Mouse (Mus musculus): ENCODE results near the gene Psmd14. TPM values are rescaled to one million over a fixed set of nuclear protein-coding genes. Genes with fewer than 3 reads are reported as not detected.

Psmd14 gene
- polyA plus RNA-seq, 1 experiment, result 22.5 TPM

GRCm38 (mm10) chr2:61759234-61759855, 47.9 kb downstream of the Psmd14 start:
- H3K4me3 ChIP-seq (ENCODE audit: insufficient read depth, low read depth, low read length), result no peak overlapping the region
- WGBS, result 80% methylated on average over 5 of the region's 5 CpGs
- H3K36me3 ChIP-seq (ENCODE audit: control insufficient read depth, insufficient read depth, low read length), result no peaks in the 10 kb centered on the region
- H3K27me3 ChIP-seq (replicated peaks; ENCODE audit: control insufficient read depth, insufficient read depth, low read length), result no peaks in the 10 kb centered on the region
- TF ChIP-seq POLR2A (IDR thresholded peaks at IDR 0.05; ENCODE audit: low read depth, low read length) (no peak), CTCF (conservative IDR thresholded peaks at IDR 0.05; ENCODE audit: insufficient read depth, insufficient read length, low read depth, low read length) (no peak)
- H3K4me1 ChIP-seq (ENCODE audit: control insufficient read depth, insufficient read depth, low read length), result no peaks in the 10 kb centered on the region
- no peak for DNase-seq
- no peak overlapping the region for H3K27ac ChIP-seq (ENCODE audit: insufficient read depth, low read depth, low read length)

GRCm38 (mm10) chr2:61760044-61760443, 48.5 kb downstream of the Psmd14 start:
- no peak overlapping the region for H3K27ac ChIP-seq (ENCODE audit: insufficient read depth, low read depth, low read length)
- no peaks in the 10 kb centered on the region for H3K4me1 ChIP-seq (ENCODE audit: control insufficient read depth, insufficient read depth, low read length)
- no peaks in the 10 kb centered on the region for H3K36me3 ChIP-seq (ENCODE audit: control insufficient read depth, insufficient read depth, low read length)
- DNase-seq, result no peak
- WGBS, result 93% methylated on average over 3 of the region's 3 CpGs
- TF ChIP-seq CTCF (conservative IDR thresholded peaks at IDR 0.05; ENCODE audit: insufficient read depth, insufficient read length, low read depth, low read length), result no peak
- TF ChIP-seq POLR2A (IDR thresholded peaks at IDR 0.05; ENCODE audit: low read depth, low read length), result no peak
- no peak overlapping the region for H3K4me3 ChIP-seq (ENCODE audit: insufficient read depth, low read depth, low read length)
- H3K27me3 ChIP-seq (replicated peaks; ENCODE audit: control insufficient read depth, insufficient read depth, low read length), result no peaks in the 10 kb centered on the region

- Histone ChIP-seq H3K4me1 (ENCODE audit: control insufficient read depth, insufficient read depth, low read length) (no peaks in the 10 kb centered on the region), H3K36me3 (ENCODE audit: control insufficient read depth, insufficient read depth, low read length) (no peaks in the 10 kb centered on the region), H3K4me3 (ENCODE audit: insufficient read depth, low read depth, low read length) (no peak overlapping the region), H3K27me3 (replicated peaks; ENCODE audit: control insufficient read depth, insufficient read depth, low read length) (no peaks in the 10 kb centered on the region), H3K27ac (ENCODE audit: insufficient read depth, low read depth, low read length) (no peak overlapping the region)
- TF ChIP-seq POLR2A (IDR thresholded peaks at IDR 0.05; ENCODE audit: low read depth, low read length) (no peak), CTCF (conservative IDR thresholded peaks at IDR 0.05; ENCODE audit: insufficient read depth, insufficient read length, low read depth, low read length) (no peak)
- no peak for DNase-seq
- 73% methylated on average over 6 of the region's 6 CpGs for WGBS
These were observed 53.1 kb downstream of the Psmd14 start for GRCm38 (mm10) chr2:61764470-61765105.

GRCm38 (mm10) chr2:61765526-61765925, 54.0 kb downstream of the Psmd14 start:
- H3K27me3 ChIP-seq (replicated peaks; ENCODE audit: control insufficient read depth, insufficient read depth, low read length), result no peaks in the 10 kb centered on the region
- H3K36me3 ChIP-seq (ENCODE audit: control insufficient read depth, insufficient read depth, low read length), result no peaks in the 10 kb centered on the region
- DNase-seq, result no peak
- H3K4me1 ChIP-seq (ENCODE audit: control insufficient read depth, insufficient read depth, low read length), result no peaks in the 10 kb centered on the region
- WGBS, result 81% methylated on average over 4 of the region's 4 CpGs
- no peak for TF ChIP-seq CTCF (conservative IDR thresholded peaks at IDR 0.05; ENCODE audit: insufficient read depth, insufficient read length, low read depth, low read length)
- TF ChIP-seq POLR2A (IDR thresholded peaks at IDR 0.05; ENCODE audit: low read depth, low read length), result no peak
- no peak overlapping the region for H3K27ac ChIP-seq (ENCODE audit: insufficient read depth, low read depth, low read length)
- H3K4me3 ChIP-seq (ENCODE audit: insufficient read depth, low read depth, low read length), result no peak overlapping the region

GRCm38 (mm10) chr2:61780794-61781193, 69.3 kb downstream of the Psmd14 start:
- no peaks in the 10 kb centered on the region for H3K27me3 ChIP-seq (replicated peaks; ENCODE audit: control insufficient read depth, insufficient read depth, low read length)
- TF ChIP-seq POLR2A (IDR thresholded peaks at IDR 0.05; ENCODE audit: low read depth, low read length) (no peak), CTCF (conservative IDR thresholded peaks at IDR 0.05; ENCODE audit: insufficient read depth, insufficient read length, low read depth, low read length) (no peak)
- DNase-seq, result no peak
- no peak overlapping the region for H3K4me3 ChIP-seq (ENCODE audit: insufficient read depth, low read depth, low read length)
- H3K36me3 ChIP-seq (ENCODE audit: control insufficient read depth, insufficient read depth, low read length), result peaks cover 2% of the 10 kb centered on the region; the same call in 1 of the 2 replicates
- H3K27ac ChIP-seq (ENCODE audit: insufficient read depth, low read depth, low read length), result no peak overlapping the region
- H3K4me1 ChIP-seq (ENCODE audit: control insufficient read depth, insufficient read depth, low read length), result no peaks in the 10 kb centered on the region

GRCm38 (mm10) chr2:61794960-61795359, 83.5 kb downstream of the Psmd14 start:
- H3K4me1 ChIP-seq (ENCODE audit: control insufficient read depth, insufficient read depth, low read length), result no peaks in the 10 kb centered on the region
- no peak overlapping the region for H3K4me3 ChIP-seq (ENCODE audit: insufficient read depth, low read depth, low read length)
- no peak for DNase-seq
- 81% methylated on average over 5 of the region's 5 CpGs for WGBS
- no peaks in the 10 kb centered on the region for H3K27me3 ChIP-seq (replicated peaks; ENCODE audit: control insufficient read depth, insufficient read depth, low read length)
- TF ChIP-seq POLR2A (IDR thresholded peaks at IDR 0.05; ENCODE audit: low read depth, low read length) (no peak), CTCF (conservative IDR thresholded peaks at IDR 0.05; ENCODE audit: insufficient read depth, insufficient read length, low read depth, low read length) (no peak)
- H3K36me3 ChIP-seq (ENCODE audit: control insufficient read depth, insufficient read depth, low read length), result no peaks in the 10 kb centered on the region; the same call in 1 of the 2 replicates
- H3K27ac ChIP-seq (ENCODE audit: insufficient read depth, low read depth, low read length), result no peak overlapping the region

- no peak for TF ChIP-seq POLR2A (IDR thresholded peaks at IDR 0.05; ENCODE audit: low read depth, low read length)
- TF ChIP-seq CTCF (conservative IDR thresholded peaks at IDR 0.05; ENCODE audit: insufficient read depth, insufficient read length, low read depth, low read length), result no peak
- DNase-seq, result no peak
- Histone ChIP-seq H3K27ac (ENCODE audit: insufficient read depth, low read depth, low read length) (no peak overlapping the region), H3K36me3 (ENCODE audit: control insufficient read depth, insufficient read depth, low read length) (no peaks in the 10 kb centered on the region; the same call in 1 of the 2 replicates), H3K4me3 (ENCODE audit: insufficient read depth, low read depth, low read length) (no peak overlapping the region), H3K27me3 (replicated peaks; ENCODE audit: control insufficient read depth, insufficient read depth, low read length) (0 out of 2 replicates have a peak, but pooled peaks cover 2% of the 10 kb centered on the region), H3K4me1 (ENCODE audit: control insufficient read depth, insufficient read depth, low read length) (no peaks in the 10 kb centered on the region)
- 98% methylated on average over 1 of the region's 1 CpGs for WGBS
These were observed 86.6 kb downstream of the Psmd14 start for GRCm38 (mm10) chr2:61798048-61798447.
